Mouse (Mus musculus) left cerebral cortex, adult 2 months (tissue): Measurements from ENCODE around the gene Pabpn1l. TPM values are rescaled to one million over a fixed set of nuclear protein-coding genes. Genes with fewer than 3 reads are reported as not detected.

ENCODE experiments used
- DNase-seq, 2 experiments: peaks; one replicate each; pipeline ENCODE4 v3.0.0; 2021 to 2022; ENCODE audit warnings: low spot score in 2 of 2, mixed read lengths in 1 of 2; ENCODE audit errors: extremely low spot score in 1 of 2
- H3K27ac ChIP-seq: fragments of 200-600 bp; 2 replicates; pipeline ENCODE4 v1.8.1; 2022
- H3K4me3 ChIP-seq: fragments of 200-600 bp; 2 replicates; pipeline ENCODE4 v1.8.1; 2022
- CTCF ChIP-seq: fragments of 200-600 bp; IDR thresholded peaks from 2 replicates; pipeline ENCODE4 v1.8.1; 2022; ENCODE audit warnings: antibody characterized with exemption, mild to moderate bottlenecking, moderate library complexity
- intact Hi-C: fragments of 180-260 bp; cut with DNase I; formaldehyde crosslinking; loops from one replicate; pipeline ENCODE4 v1.15.1; 2025
- total RNA-seq, 2 experiments: library from RNA; stranded (reverse); gene quantifications; 2 replicates each; pipeline ENCODE4 v1.2.3; 2021

Gene Pabpn1l
- total RNA-seq, 2 experiments from 2014 or later = not detected

GRCm38 (mm10) chr8:122629388-122629787 is 6.8 kb upstream of the Pabpn1l start:
- no peak overlapping the region for H3K4me3 ChIP-seq
- intact Hi-C loops = loop anchor here (10.0 kb wide), 1 partner anchor 565 kb away; no protein-coding TSS in a partner anchor
- DNase-seq = no peak
- no peak for TF ChIP-seq CTCF
- H3K27ac ChIP-seq = no peak overlapping the region

DNA sequence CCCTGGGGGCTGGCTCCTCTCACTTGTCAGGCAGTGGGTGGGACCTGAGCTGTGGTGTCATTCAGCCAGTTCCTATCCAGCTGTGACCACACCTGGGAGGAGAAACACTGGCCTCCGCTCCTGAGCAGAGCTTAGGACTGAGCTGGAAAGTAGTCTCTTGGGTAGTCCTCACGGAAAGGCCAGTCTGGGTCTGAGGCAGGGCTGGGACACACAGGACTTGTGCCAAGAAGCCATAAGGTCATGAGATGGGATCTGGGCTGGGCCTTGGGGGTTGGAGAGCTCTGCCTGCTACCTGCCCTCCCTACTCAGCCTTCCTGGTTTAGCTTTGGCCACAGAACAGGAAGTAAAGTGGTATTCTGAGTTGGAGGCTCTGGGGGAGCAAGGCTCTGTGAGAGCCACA is 4.4 kb upstream of the Pabpn1l start:
- no peak for DNase-seq
- intact Hi-C loops = loop anchor here (10.0 kb wide), 1 partner anchor 568 kb away; no protein-coding TSS in a partner anchor
- Histone ChIP-seq H3K27ac (no peak overlapping the region), H3K4me3 (no peak overlapping the region)
- no peak for TF ChIP-seq CTCF

GRCm38 (mm10) chr8:122625811-122626210 is 3.3 kb upstream of the Pabpn1l start:
- intact Hi-C loops = loop anchor here (10.0 kb wide), 1 partner anchor 569 kb away; no protein-coding TSS in a partner anchor
- no peak for DNase-seq
- TF ChIP-seq CTCF = no peak

GRCm38 (mm10) chr8:122624653-122625052 is 2.1 kb upstream of the Pabpn1l start:
- intact Hi-C loops = loop anchor here (10.0 kb wide), 1 partner anchor 570 kb away; no protein-coding TSS in a partner anchor
- DNase-seq = no peak
- H3K4me3 ChIP-seq = no peak overlapping the region
- no peak overlapping the region for H3K27ac ChIP-seq
- TF ChIP-seq CTCF = no peak

More at GRCm38 (mm10) chr8:122625811-122626210, 3.3 kb upstream of the Pabpn1l start:
- Histone ChIP-seq H3K27ac (no peak overlapping the region), H3K4me3 (no peak overlapping the region)

- TF ChIP-seq CTCF = no peak
- no peak overlapping the region for H3K4me3 ChIP-seq
- intact Hi-C loops = loop anchor here (10.0 kb wide), 1 partner anchor 571 kb away; no protein-coding TSS in a partner anchor
- H3K27ac ChIP-seq = no peak overlapping the region
- DNase-seq = no peak
Measured at GRCm38 (mm10) chr8:122623844-122624642, 1.5 kb upstream of the Pabpn1l start.

DNA sequence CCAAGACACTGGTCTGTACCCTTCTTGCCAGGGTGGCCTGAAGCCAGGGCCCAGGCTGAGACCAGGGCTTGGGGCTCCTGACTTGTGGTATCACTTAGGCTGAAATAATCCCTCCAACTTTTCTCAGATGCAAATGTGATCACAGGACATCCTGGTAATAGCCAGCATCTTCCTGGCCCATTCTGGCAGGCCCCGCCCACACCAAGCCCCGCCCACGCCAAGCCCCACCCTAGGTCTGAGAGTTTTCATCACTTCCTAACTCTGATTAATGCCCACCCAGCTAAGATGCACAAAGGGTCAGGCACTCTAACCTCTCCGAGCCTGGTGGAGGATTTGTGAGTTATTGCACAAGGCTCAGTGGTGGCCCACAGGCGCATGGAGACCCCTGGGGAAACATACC is 2.1 kb downstream of the Pabpn1l start:
- intact Hi-C loops = loop anchor here (10.0 kb wide), 1 partner anchor 574 kb away; no protein-coding TSS in a partner anchor

GRCm38 (mm10) chr8:122618660-122619378 is 3.7 kb downstream of the Pabpn1l start:
- intact Hi-C loops = loop anchor here (1.0 kb wide), 1 partner anchor 211 kb away; no protein-coding TSS in a partner anchor

More for the DNA sequence above, 2.1 kb downstream of the Pabpn1l start:
- Histone ChIP-seq H3K4me3 (no peak overlapping the region), H3K27ac (no peak overlapping the region)
- TF ChIP-seq CTCF = no peak
- DNase-seq = no peak

DNA sequence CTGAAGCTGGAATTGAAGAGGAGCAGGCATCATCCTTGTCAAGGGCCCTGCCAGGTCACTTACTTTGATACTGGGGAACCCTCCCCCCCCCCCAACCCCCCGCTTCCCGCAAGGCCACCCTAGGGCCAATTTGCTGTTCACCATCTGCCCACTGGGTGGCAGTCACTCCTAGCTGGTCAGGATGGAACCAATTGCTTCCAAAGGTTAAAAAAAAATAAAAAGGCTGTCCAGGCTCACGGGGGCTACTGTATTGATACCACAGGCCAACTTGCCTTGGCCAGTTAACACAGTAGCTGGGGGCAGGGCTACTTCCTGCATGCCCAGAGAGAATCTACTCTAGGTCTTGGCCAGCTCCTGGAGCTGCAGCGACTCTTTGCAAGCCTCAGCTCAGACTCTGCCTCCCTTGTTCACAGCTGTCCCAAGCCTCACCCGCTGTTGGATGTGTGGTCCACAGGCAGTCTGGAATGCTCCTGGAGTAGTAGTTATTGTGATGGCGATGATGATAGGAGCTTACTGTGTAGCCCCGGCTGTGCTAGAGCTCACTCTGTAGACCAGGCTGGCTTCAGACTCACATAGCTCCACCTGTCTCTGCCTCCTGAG is 4.5 kb downstream of the Pabpn1l start:
- peak; percentile 67 to 76 for DNase-seq
- no peak overlapping the region for H3K4me3 ChIP-seq
- H3K27ac ChIP-seq = no peak overlapping the region
- TF ChIP-seq CTCF = peak; percentile 61
- intact Hi-C loops = loop anchor here (1.0 kb wide), 1 partner anchor 212 kb away; no protein-coding TSS in a partner anchor

More at GRCm38 (mm10) chr8:122618660-122619378, 3.7 kb downstream of the Pabpn1l start:
- no peak for DNase-seq
- no peak overlapping the region for H3K4me3 ChIP-seq
- no peak for TF ChIP-seq CTCF
- H3K27ac ChIP-seq = no peak overlapping the region

- intact Hi-C loops = no loop called here
Measured at GRCm38 (mm10) chr8:122616181-122616905, 6.2 kb downstream of the Pabpn1l start.

DNA sequence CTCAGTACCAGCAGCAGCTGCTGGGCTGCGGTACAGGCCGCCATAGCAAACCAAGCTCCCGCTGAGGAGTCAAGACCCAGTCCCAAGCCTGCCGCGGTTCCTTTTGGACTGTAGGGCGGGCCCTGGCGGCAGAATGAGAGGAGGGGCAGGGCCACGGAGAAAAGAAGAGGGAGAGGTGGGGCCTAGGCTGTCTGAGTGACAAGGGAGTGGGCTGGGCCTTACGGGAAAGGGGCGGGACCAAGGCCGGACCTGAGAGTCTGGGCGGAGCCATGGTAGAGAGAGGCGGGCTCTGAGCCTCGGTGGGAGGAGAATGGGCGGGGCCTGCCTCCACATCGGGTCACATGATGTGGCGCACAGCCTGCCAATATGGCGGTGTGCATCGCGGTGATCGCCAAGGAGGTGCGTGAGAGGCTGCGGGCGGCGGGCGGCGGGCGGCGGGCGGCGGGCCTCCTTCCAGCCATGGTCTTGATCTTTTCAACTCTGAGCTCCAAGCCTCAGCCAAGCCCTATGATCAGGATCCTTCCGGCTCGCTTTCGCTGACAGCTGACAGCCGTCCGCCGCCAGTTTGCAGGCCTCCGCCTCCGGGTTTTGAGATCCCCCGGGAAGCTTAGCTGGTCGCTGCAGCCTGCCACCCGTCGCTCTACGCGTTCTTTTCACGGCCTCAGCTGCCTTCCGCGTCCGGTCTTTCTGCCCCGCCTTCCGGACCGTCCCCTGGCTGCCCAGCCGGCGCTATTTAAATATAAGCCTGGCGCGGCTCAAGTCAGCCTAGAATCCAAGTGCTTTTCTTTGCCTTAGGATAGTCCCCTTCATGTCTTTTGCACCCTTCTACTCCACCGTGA is 11.0 kb downstream of the Pabpn1l start, which contains the start of the genes Galns and Trappc2l:
TSS of gene Galns (minus strand) at position 169 of the 839 bp plus-strand sequence.
TSS of gene Trappc2l (plus strand) at position 346 of the 839 bp plus-strand sequence.
- peak within 1 kb of the TSS; percentile 92 for H3K27ac ChIP-seq
- intact Hi-C loops = loop anchor here (2.0 to 5.0 kb wide), 3 partner anchors 35 to 111 kb away; partner anchors contain the start of genes Aprt and Cdt1
- TF ChIP-seq CTCF = peak; percentile 49

More at GRCm38 (mm10) chr8:122616181-122616905, 6.2 kb downstream of the Pabpn1l start:
- Histone ChIP-seq H3K4me3 (no peak overlapping the region), H3K27ac (no peak overlapping the region)
- no peak for DNase-seq
- TF ChIP-seq CTCF = no peak

More for the DNA sequence above, 11.0 kb downstream of the Pabpn1l start, which contains the start of the genes Galns and Trappc2l:
- H3K4me3 ChIP-seq = peak within 1 kb of the TSS; percentile 72
- DNase-seq = peak; percentile 91 to 92
